Mouse (Mus musculus): Measurements from ENCODE around the gene Pkmyt1. TPM values are rescaled to one million over a fixed set of nuclear protein-coding genes. Genes with fewer than 3 reads are reported as not detected.

The Pkmyt1 gene
- total RNA-seq, 2 experiments from 2014 or later: 5.3 to 5.4 TPM

DNA sequence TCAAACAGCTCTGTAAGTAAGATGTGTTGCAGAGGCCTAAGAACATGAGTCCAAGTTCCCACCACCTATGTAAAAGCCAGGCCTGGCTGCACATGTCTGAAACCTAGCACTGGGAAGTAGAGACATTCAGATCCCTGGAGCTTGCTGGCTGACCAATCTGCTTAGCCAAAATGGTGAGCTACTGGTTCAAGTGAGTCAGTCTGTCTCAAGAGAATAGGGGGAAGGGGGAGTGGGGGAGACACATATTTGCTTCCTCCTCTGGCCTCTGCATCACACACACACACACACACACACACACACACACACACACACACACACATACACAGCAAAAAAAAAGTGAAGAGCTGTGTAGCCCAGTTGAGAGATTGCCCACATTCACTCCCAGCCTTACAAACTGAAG is 57.2 kb downstream of the Pkmyt1 start:
- DNase-seq (ENCODE audit: low spot score in 2 of 2): no peak

DNA sequence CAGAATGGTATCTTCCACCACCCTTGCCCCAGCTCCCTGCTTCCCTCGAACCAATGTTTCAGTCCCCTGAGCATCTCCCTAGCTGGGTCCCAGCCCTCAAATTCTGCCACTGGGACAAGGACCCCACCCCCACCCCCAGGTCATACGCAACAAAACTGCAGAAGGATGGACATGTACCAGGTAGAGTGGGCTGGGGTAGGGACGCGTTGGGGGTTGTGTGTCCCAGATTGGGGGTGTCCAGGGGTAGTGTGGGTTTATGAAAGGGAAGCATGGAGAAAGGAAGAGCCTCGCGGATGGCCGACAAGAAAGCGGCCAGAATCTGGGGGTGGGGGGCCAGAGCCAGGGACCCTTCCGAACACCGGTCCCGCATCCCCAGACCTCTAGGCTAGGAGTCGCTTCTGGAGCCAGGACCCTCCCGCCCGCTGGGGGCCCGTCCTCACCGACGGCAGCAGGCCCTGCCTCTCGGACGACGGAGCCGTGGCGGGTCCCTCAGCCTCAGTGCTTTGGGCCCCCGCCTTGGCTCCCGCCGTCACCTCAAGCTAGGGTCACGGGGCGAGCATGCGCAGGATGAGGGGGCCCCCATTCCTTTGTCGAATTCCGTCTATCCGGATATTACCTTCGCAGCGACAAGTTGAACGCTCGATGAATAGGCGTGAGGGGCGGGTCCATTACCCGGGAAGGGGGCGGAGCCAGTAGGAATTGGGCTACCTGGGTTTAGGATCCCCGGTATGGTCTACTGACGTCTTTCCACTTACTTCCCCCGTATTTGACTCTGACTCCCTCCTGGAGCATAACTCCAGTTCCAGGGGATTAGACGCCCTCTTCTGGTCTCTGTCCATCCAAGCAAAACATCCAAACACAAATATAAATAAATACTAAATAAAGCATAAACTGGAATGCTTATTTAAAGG is 59.7 kb downstream of the Pkmyt1 start, which contains the start of gene Flywch2:
Flywch2 (minus strand) TSS at position 521 of the 911 bp plus-strand sequence.
- peak; percentile 78 to 82 for DNase-seq (ENCODE audit: low spot score in 2 of 2)

Other genes with a start within 250 kb of the Pkmyt1 start
- gene Vmn2r117, start 246.6 kb upstream of the Pkmyt1 start, total RNA-seq (2021): not detected
- 1 to 10 TPM; 6.8 to 7.1 TPM for gene Zfp213, start 162.1 kb upstream of the Pkmyt1 start, total RNA-seq (2021)
- 10 to 100 TPM; 27.5 to 29.7 TPM for gene Zfp13, start 126.8 kb upstream of the Pkmyt1 start, total RNA-seq (2021)
- not detected for gene Zscan10, start 125.5 kb upstream of the Pkmyt1 start, total RNA-seq (2021)
- under 1 TPM; 0.14 TPM for gene Mmp25, start 81.1 kb upstream of the Pkmyt1 start, total RNA-seq (2021)
- not detected for gene Bicdl2, start 65.8 kb upstream of the Pkmyt1 start, total RNA-seq (2021)
- gene Hcfc1r1, start 52.7 kb upstream of the Pkmyt1 start, total RNA-seq (2021): 100 to 1,000 TPM; 126 to 130 TPM
- 1 to 10 TPM; 5.3 to 6.8 TPM for gene Thoc6, start 52.5 kb upstream of the Pkmyt1 start, total RNA-seq (2021)
- 10 to 100 TPM; 10.2 to 12.7 TPM for gene Tnfrsf12a, start 48.9 kb upstream of the Pkmyt1 start, total RNA-seq (2021)
- not detected for gene Cldn6, start 47.1 kb upstream of the Pkmyt1 start, total RNA-seq (2021)
- under 1 TPM; 0.23 to 0.26 TPM for gene Cldn9, start 42.3 kb upstream of the Pkmyt1 start, total RNA-seq (2021)
- under 1 TPM; 0.16 to 0.19 TPM for gene 1520401A03Rik, start 3.6 kb upstream of the Pkmyt1 start, total RNA-seq (2021)
- gene Paqr4, start 14.5 kb downstream of the Pkmyt1 start, total RNA-seq (2021): 10 to 100 TPM; 54.6 to 63.9 TPM
- gene Kremen2, start 19.5 kb downstream of the Pkmyt1 start, total RNA-seq (2021): under 1 TPM; 0.60 to 0.82 TPM
- 100 to 1,000 TPM; 459 to 507 TPM for gene Flywch1, start 45.3 kb downstream of the Pkmyt1 start, total RNA-seq (2021)
- 10 to 100 TPM; 11.7 to 14.2 TPM for gene Flywch2, start 59.7 kb downstream of the Pkmyt1 start, total RNA-seq (2021)
- 100 to 1,000 TPM; 548 to 585 TPM for gene Srrm2, start 64.2 kb downstream of the Pkmyt1 start, total RNA-seq (2021)
- gene Elob, start 102.8 kb downstream of the Pkmyt1 start, total RNA-seq (2021): 100 to 1,000 TPM; 359 to 364 TPM
- not detected for gene Prss33, start 109.7 kb downstream of the Pkmyt1 start, total RNA-seq (2021)
- not detected for gene Prss32, start 117.5 kb downstream of the Pkmyt1 start, total RNA-seq (2021)
- gene Prss41, start 117.8 kb downstream of the Pkmyt1 start, total RNA-seq (2021): 1 to 10 TPM; 1.6 to 2.1 TPM
- not detected for gene Prss21, start 141.7 kb downstream of the Pkmyt1 start, total RNA-seq (2021)
- gene Dcpp1, start 154.5 kb downstream of the Pkmyt1 start, total RNA-seq (2021): not detected
- gene Dcpp2, start 154.5 kb downstream of the Pkmyt1 start, total RNA-seq (2021): not detected
- not detected for gene Dcpp3, start 191.1 kb downstream of the Pkmyt1 start, total RNA-seq (2021)
- not detected for gene Sbp, start 215.3 kb downstream of the Pkmyt1 start, total RNA-seq (2021)
- gene Sbpl, start 228.9 kb downstream of the Pkmyt1 start, total RNA-seq (2021): not detected

All from left cerebral cortex, adult 18-20 months (tissue).